Mouse (Mus musculus): ENCODE results near the gene Shmt1. TPM values are rescaled to one million over a fixed set of nuclear protein-coding genes. Genes with fewer than 3 reads are reported as not detected.
A peak's percentile ranks its signal among the peaks of the same experiment; 100 is the strongest.
"Not testable (repeated sequence)": the region's sequence is repeated elsewhere in the genome, so short reads cannot be mapped to it uniquely, and the experiment has no call there.

Gene Shmt1
- 82.3 and 91.4 TPM in 2 replicates for total RNA-seq (2021)
- long read RNA-seq, transcript Shmt1-201 (12 exons, 2,858 nt): major isoform, 211 of 290 reads
- long read RNA-seq, partial matches to known transcripts: 19 of 290 reads
- long read RNA-seq, other reads (novel, unspliced or antisense): 55 of 290 reads

DNA sequence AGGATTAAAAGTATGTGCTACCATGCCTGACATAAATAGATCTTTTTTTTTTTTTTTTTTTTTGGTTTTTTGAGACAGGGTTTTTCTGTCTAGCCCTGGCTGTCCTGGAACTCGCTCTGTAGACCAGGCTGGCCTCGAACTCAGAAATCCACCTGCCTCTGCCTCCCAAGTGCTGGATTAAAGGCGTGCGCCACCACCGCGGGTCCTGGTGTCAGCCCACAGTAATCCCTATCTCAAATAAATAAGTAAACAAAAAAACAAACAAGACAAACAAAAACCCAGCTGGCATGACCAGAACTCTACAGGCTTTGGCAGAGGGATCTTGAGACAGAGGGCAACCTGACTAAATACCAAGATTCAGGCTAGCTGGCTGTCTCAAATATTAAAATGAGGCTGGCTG lies at the start of gene Shmt1:
Shmt1 (minus strand) TSS at position 101 of the 400 bp plus-strand sequence.
- DNase-seq: not testable (repeated sequence)

DNA sequence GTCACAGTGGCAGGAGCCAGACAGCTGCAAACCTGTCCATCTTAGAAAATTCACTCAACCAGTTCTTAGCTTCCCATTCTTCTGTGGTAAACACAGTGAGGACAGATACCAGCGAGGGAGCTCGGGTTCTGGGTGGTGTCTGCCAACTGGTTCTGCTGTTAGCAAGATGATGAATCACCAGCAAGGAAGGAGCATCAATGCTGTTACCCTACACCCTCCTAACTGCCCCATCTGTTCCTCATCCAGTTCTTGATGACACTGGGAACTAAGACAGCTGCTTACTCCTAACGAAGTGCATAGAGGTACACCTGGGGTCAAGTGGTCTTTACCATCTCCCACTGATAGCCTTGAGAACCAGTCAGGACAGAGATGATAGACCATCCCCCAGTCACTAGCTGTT lies 45.1 kb upstream of the Shmt1 start:
- no peak for DNase-seq

- DNase-seq: no peak
Observed at GRCm38 (mm10) chr11:60845415-60845814, 33.9 kb upstream of the Shmt1 start.

GRCm38 (mm10) chr11:60843412-60843811 lies 31.9 kb upstream of the Shmt1 start:
- DNase-seq: no peak

DNA sequence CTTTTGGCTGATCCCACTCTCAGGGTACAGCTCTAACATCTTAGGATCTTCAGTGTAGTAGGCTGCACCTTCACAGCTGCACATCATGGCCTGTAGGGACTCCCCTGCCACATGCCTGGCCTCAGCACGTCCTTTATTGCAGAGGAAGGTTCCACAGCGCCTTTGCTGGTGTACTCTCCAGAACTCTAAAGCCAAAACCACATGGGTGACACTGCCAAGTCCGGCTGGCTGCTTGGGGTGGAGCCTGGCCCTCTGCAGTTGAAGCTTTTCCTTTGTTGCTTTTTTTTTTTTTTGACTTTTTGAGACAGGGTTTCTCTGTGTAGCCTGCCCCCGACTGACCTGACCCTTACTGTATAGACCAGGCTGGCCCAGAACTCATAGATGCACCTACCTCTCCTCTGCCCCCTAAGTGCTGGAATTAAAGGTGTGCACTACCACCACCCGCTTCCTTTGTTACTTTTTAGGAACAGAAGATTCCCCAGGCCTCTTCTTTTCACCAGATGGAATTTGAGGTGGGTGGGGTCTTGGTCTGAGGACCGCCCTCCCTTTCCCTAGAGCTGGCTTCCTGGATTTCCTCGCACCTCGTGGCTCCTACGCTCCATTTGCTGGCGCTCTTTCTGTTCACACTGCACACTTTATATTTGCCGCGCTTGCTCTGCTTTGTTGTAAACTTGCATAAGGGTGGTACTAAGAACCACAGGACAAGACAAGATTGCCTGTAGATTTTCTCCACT lies 30.1 kb upstream of the Shmt1 start:
- DNase-seq: peak; percentile 29

- DNase-seq: no peak
Observed at GRCm38 (mm10) chr11:60837644-60838406, 26.3 kb upstream of the Shmt1 start.

- DNase-seq: no peak
Observed at GRCm38 (mm10) chr11:60836897-60837296, 25.4 kb upstream of the Shmt1 start.

GRCm38 (mm10) chr11:60830433-60831052 lies 19.0 kb upstream of the Shmt1 start, which contains the start of gene Dhrs7b:
Gene Dhrs7b (plus strand): TSS chr11:60830631.
- peak; percentile 77 for DNase-seq

GRCm38 (mm10) chr11:60828903-60829302 lies 17.4 kb upstream of the Shmt1 start:
- DNase-seq: no peak

DNA sequence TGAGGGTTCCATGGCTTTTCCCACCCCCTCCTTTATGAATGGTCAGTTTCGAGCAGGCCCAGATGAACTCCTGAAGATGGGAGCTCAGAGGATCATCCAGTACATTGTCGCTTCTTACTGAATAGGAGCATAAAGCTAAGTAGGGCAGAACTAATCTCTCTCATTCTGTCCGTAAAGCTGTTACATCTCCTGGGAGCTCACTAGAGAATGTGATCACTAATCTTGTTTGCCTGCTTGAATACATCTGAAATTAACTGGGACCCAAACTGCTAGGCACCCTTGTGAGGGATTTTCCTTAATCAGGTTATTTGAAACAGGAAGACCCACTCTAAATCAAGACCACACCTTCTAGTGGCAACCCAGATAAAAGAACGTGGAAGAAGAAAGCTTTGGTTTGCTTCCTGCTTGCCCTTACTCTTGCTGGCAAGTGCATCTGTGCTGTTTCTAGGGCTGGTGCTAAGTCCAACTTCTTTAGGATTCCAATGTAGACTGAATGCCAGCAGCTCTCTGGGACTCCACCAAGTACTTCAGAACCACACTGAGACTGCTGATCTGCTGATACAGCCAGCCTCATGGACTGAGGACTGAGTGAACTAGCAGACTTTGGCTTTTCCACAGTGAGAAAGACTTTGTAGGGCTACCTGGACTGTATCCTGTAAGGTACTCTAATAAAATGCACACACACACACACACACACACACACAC lies 15.9 kb upstream of the Shmt1 start:
- no peak for DNase-seq

GRCm38 (mm10) chr11:60826700-60827099 lies 15.2 kb upstream of the Shmt1 start:
- DNase-seq: no peak

DNA sequence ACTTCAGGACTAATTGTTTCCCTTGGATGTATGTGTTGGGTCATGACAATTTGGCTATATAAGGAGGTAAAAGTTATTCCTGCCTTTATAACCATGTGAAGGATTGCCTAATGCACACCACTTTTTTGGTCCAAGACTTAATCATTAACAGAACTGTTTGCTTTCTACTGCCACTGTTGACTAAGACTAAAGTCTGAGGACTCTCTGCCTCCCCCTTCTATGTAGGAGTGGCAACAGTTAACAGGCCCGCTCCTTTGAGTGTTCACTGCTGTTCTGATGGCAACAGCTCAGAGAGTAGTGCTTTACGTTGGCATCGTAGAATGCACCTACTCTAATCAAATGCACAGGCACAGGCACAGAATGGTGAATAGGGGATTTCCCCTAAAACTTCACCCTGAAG lies 13.7 kb upstream of the Shmt1 start:
- no peak for DNase-seq

DNA sequence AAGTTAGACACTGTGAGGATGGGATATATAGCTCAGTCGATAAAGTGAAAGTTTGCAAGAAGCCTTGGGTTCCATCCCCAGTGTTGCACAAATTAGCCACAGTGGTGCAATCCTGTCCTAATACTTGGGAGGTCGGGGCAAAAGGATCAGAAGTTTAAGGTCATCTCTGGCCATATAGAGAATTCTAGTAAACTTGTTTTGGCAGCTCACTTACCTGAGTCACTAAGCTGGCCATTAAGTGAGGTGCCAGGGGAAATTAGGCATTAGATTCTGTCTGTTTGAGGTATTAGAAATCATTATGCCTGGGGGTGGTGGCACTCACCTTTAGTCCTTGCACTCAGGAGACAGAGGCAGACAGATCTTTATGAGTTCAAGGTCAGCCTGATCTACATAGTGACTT lies 12.3 kb upstream of the Shmt1 start:
- DNase-seq: no peak

GRCm38 (mm10) chr11:60816398-60816797 lies 4.9 kb upstream of the Shmt1 start:
- DNase-seq: no peak

DNA sequence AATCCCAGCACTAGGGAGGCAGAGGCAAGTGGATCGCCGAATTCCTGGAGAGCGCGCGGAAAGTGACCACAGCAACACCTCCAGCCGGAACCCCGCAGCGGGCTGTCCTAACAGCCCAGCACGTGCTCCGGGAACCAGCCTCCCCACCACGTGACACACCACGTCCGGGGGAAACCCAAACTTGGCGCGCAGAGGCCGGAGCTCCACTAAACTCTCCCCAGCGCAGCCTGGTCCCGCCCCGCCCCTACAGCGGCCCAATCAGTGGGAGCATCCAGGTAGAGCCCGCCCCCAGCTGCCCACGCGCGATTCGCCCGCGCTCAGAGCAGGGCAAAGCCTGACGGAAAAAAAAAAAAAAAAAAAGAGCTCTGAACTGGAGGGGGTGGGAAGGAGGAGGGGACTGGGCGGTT lies 461 bp downstream of the Shmt1 start:
- DNase-seq: peak; percentile 98

GRCm38 (mm10) chr11:60810046-60810965 lies 1.2 kb downstream of the Shmt1 start:
- no peak for DNase-seq

GRCm38 (mm10) chr11:60809546-60809945 lies 2.0 kb downstream of the Shmt1 start:
- no peak for DNase-seq

DNA sequence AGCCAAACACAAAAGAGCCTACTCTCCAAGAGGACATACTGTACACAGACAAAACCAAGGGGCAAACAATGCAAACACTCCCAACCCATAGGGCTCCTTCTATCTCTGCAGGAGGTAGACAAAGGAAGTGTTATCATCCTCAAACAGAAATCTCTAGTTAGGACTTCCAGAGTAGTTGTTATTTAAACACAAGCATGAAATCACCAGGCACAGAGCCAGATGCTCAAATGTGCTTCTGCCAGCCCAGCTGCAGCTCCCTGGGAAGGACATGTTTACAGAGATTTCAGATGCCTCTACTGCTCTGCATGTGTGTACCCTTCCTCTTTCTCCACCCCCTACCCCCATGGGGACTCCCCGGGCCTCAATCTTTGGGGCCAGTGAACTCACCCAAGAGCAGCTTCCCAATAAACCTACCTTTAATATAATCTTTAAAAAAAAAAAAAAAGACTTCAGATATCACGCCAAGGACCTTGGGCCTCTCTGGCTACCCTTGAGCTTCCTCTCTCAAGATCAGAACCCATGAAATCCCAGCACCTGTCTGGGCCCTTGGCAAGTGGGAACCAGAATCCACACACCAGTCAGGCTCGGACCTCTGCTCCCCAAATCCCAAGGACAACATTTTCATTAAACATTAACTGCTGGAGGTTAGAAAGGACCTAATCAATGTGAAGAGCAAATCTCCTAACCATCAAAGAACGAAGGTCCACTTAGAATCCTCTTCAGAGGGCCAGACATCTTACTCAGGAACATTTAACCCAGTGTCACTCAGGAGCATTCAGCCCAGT lies 3.0 kb downstream of the Shmt1 start:
- DNase-seq: peak; percentile 69

DNA sequence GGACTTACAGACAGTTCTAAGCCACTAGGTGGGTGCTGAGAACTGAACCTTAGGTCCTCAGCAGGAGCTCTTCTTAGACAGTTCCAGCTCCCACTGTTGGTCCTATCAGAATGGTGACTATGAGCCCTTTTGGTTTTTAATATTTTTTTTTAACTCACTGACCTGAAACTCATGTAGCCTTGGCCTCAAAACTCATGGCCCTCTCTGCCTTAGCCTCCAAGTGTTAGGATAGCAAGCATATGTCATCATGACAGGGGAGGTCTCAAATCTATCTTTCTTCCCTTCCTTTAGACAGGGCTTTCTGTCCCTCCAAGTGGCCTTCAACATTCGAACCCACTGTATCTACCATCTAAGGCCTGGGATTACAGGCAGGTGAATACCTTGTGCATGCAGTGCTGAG lies 10.6 kb downstream of the Shmt1 start:
- no peak for DNase-seq

- DNase-seq: no peak
Observed at GRCm38 (mm10) chr11:60799977-60800376, 11.5 kb downstream of the Shmt1 start.
